Mouse (Mus musculus) hindbrain, embryonic 11.5 days (tissue): ENCODE measurements around the gene Fut2. TPM values are rescaled to one million over a fixed set of nuclear protein-coding genes. Genes with fewer than 3 reads are reported as not detected.
A peak's percentile ranks its signal among the peaks of the same experiment; 100 is the strongest.

ENCODE experiments used
- ATAC-seq: fragments of 200-750 bp; cut with Nextera tagmentation; 2 replicates; pipeline ENCODE4 v1.8.0; 2017; ENCODE audit warnings: mild to moderate bottlenecking, moderate TSS enrichment, moderate library complexity; ENCODE audit not compliant: low FRiP score
- DNase-seq: peaks from one replicate; pipeline ENCODE4 v3.0.0-alpha.2; 2015; ENCODE audit warnings: low spot score
- H3K27ac ChIP-seq: fragments of 300-500 bp; sonication (generic); 2 replicates; pipeline ENCODE4 v1.5.1; 2014; ENCODE audit warnings: mild to moderate bottlenecking, low read depth, low read length
- H3K27me3 ChIP-seq: fragments of 300-500 bp; sonication (generic); 2 replicates; pipeline ENCODE4 v1.6.1; 2014; ENCODE audit warnings: mild to moderate bottlenecking, low read length, moderate library complexity, mixed read lengths; ENCODE audit not compliant: control insufficient read depth, insufficient read depth
- H3K36me3 ChIP-seq: fragments of 300-500 bp; sonication (generic); 2 replicates; pipeline ENCODE4 v1.6.1; 2014; ENCODE audit warnings: mild to moderate bottlenecking, low read length, moderate library complexity, mixed read lengths; ENCODE audit not compliant: control insufficient read depth, insufficient read depth
- H3K4me1 ChIP-seq: fragments of 300-500 bp; sonication (generic); replicated peaks from 2 replicates; pipeline ENCODE4 v1.6.1; 2014; ENCODE audit warnings: low read length, mixed read lengths; ENCODE audit not compliant: control insufficient read depth, insufficient read depth
- H3K4me2 ChIP-seq: fragments of 300-500 bp; sonication (generic); replicated peaks from 2 replicates; pipeline ENCODE4 v1.6.1; 2014; ENCODE audit warnings: mild to moderate bottlenecking, low read depth, low read length
- H3K4me3 ChIP-seq: fragments of 300-500 bp; sonication (generic); 2 replicates; pipeline ENCODE4 v1.5.1; 2014; ENCODE audit warnings: low read depth, low read length
- H3K9ac ChIP-seq: fragments of 300-500 bp; sonication (generic); 2 replicates; pipeline ENCODE4 v1.6.1; 2014; ENCODE audit warnings: low read depth, low read length
- H3K9me3 ChIP-seq: fragments of 300-500 bp; sonication (generic); 2 replicates; pipeline ENCODE4 v1.6.1; 2016; ENCODE audit warnings: low read length; ENCODE audit not compliant: control insufficient read depth
- WGBS: fragments of 180-500 bp; shearing (Covaris S2); extraction: QIAGEN DNeasy Blood & Tissue Kit; methylation state at CpG from one replicate; pipeline ENCODE4 v1.1.7; 2014; 5-methylcytosine and 5-hydroxymethylcytosine counted together
- polyA plus RNA-seq: library from polyadenylated mRNA; unstranded; fragments of >200 nt; fragmentation: Nextera tagmentation; extraction: Ambion mirVana; gene quantifications from 2 replicates; pipeline ENCODE4 v1.2.1, GENCODE M21; 2014

Gene Fut2
- polyA plus RNA-seq, 1 experiment from 2014 or later, result 0.06 TPM

DNA sequence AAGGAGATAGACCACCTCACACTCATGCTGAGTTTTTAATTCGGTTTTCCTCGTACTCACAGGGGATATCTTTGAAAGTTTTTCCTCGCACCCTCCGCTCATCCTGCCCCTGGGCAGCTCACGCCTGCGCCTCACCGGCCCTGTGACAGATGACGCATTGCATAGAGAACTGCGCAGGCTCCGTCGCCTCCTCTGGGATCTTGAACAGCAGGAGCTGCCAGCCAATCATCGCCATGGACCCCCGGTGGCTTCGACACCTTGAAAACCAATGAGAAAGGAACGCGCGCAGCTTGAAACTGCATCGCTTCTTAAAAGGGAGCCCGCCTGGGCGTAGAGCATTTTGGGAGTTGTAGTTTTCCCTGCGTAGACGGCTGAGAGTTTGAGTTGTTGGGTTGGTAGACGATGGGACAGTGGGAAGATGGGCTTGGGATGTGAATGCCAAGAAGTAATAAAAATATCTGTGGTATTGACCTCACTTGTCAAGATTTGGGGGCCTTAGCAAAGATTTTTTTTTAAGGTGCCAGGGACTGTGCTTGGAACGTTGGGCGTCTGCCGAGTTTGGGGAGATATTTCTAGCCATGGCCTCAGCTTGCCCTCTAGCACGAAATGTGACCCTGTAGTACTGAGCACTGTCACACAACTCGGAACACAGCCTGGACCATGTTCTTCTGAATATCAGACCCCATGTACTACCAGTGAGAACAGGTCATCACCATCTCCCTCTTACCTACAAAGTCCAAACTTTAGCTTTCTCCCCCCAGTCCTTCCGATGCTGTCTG is 27.4 kb downstream of the Fut2 start:
- peak; percentile 97 for DNase-seq
- Histone ChIP-seq H3K4me2 (peak overlapping the region; percentile 36), H3K4me3 (peak overlapping the region; percentile 22), H3K27ac (no peak overlapping the region), H3K36me3 (no peaks in the 10 kb centered on the region), H3K4me1 (peaks cover 2% of the 10 kb centered on the region; the same call in 1 of the 2 replicates), H3K9ac (0 out of 2 replicates have a peak overlapping the region, but pooled peaks have one; percentile 31), H3K9me3 (no peaks in the 10 kb centered on the region), H3K27me3 (peaks cover 2% of the 10 kb centered on the region; the same call in 1 of the 2 replicates)
- WGBS, result 21% methylated on average over 29 of the region's 29 CpGs
- ATAC-seq, result peak; percentile 83

DNA sequence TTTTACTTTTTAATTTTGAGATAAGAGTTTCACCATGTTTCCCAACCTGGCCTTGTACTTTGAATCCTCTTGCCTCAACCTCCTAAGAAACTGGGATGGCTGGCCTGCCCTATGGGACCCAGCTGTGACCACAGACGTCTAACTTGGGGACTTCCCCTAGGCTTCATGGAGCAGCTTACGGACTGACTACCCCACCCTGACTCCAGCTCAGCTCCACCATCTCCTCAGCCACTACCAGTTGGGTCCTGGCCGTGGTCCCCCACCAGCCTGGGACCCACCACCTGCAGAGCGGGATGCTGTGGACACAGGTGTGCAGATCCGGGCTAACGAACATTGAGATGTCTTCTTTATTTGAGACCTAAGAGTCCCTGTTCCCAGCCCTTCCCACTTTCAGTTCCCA is 28.5 kb downstream of the Fut2 start:
- Histone ChIP-seq H3K9me3 (no peaks in the 10 kb centered on the region), H3K4me3 (no peak overlapping the region), H3K4me2 (no peak overlapping the region), H3K9ac (no peak overlapping the region), H3K36me3 (no peaks in the 10 kb centered on the region), H3K4me1 (peaks cover 2% of the 10 kb centered on the region; the same call in 1 of the 2 replicates), H3K27me3 (peaks cover 2% of the 10 kb centered on the region; the same call in 1 of the 2 replicates), H3K27ac (no peak overlapping the region)
- DNase-seq (no peak), ATAC-seq (no peak)
- 96% methylated on average over 6 of the region's 6 CpGs for WGBS

DNA sequence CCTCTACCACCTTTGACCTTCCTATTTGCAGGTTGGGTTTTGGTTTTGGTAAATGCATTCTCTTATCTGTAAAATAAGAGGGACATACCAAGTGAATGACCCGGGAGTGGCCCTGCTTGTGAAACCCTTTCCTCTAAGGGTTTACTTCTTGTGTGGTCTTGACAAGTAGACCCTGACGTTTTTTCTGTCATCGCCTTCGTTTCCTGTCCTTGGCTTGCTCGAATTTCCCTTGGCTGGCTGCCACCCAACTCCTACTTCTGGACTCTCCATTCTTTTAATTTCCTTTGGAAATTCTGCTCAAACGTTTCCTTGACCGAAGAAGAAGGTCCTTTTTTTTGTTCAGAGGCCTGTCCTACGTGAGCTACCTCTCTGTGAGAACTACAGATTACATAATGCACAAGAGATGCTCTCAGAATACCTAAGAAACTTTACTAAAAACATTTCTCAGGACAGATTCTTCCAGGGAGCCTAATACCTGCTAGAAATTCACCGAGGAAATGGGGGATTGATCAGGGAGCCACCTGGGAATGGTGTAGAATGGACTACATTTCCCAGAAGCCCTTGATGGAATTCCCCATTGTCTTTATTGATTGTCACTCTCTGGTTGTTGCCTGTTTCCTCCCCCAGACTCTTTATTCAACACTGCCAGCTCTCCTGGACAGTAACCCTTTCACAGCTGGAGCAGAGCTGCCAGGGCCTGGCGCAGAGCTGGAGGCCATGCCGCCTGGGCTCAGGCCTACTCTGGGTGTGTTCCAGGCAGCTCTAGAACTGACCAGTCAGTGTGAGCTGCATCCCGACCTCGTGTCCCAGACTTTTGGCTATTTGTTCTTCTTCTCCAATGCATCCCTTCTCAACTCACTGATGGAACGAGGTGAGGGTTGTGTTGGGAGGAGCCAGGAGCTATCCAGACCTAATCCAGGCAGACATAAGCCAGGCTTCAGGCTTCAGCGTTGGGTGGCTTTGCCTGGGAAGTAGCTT is 30.2 kb downstream of the Fut2 start:
- Histone ChIP-seq H3K4me3 (no peak overlapping the region), H3K27ac (no peak overlapping the region), H3K36me3 (no peaks in the 10 kb centered on the region), H3K4me1 (peaks cover 6% of the 10 kb centered on the region; the same call in 1 of the 2 replicates), H3K9ac (no peak overlapping the region), H3K4me2 (no peak overlapping the region), H3K9me3 (no peaks in the 10 kb centered on the region), H3K27me3 (peaks cover 6% of the 10 kb centered on the region; the same call in 1 of the 2 replicates)
- WGBS, result 81% methylated on average over 15 of the region's 15 CpGs
- DNase-seq (no peak), ATAC-seq (no peak)

DNA sequence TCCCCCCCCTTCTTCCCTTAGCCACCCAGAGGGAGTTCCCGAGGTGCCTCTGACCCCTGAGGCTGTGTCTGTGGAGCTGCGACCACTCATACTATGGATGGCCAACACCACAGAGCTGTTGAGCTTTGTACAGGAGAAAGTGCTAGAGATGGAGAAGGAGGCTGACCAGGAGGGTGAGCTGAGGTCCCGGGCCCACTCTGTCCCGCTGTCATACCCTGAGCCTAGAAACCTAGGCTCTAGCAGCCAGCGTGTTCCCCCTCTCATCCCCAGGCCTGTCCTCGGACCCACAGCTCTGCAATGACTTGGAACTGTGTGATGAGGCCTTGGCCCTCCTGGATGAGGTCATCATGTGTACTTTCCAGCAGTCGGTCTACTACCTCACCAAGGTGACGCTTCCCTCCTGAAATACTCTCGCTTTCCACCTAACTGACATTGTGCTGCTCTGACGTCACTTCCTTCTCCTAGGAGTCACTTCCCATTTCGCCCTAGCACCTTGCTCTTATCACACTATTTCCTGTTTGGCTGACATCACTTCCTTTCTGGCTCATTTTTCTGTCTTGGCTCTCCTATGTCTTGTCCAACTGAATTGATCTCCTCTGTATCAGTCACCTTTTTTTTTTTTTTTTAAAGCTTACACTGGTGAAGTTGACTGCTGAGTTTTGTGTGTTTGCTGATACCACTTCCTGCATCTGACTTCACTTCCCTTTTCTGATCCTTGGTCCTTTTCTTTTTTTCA is 31.1 kb downstream of the Fut2 start:
- H3K36me3 ChIP-seq, result no peaks in the 10 kb centered on the region
- H3K9ac ChIP-seq, result no peak overlapping the region
- no peaks in the 10 kb centered on the region for H3K9me3 ChIP-seq
- H3K4me1 ChIP-seq, result peaks cover 5% of the 10 kb centered on the region; the same call in 1 of the 2 replicates
- peaks cover 5% of the 10 kb centered on the region; the same call in 1 of the 2 replicates for H3K27me3 ChIP-seq
- H3K4me3 ChIP-seq, result no peak overlapping the region
- 87% methylated on average over 11 of the region's 11 CpGs for WGBS
- no peak for ATAC-seq
- no peak for DNase-seq
- H3K27ac ChIP-seq, result no peak overlapping the region
- no peak overlapping the region for H3K4me2 ChIP-seq

DNA sequence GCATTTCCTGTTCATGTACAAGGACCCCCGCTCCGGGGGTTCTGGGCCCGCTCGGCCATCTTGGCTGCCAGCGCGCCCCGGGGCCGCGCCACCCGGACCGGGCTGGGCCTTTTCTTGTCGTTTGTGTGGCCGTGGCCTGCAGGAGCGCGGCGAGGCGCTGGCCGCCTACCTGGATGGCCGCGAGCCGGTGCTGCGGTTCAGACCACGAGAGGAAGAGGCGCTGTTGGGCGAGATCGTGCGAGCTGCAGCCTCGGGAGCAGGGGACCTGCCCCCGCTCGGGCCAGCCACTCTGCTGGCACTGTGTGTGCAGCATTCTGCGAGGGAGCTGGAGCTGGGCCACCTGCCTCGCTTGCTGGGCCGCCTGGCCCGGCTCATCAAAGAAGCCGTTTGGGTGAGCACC is 33.7 kb downstream of the Fut2 start:
- ATAC-seq (no peak), DNase-seq (peak; percentile 48)
- Histone ChIP-seq H3K4me1 (peaks cover 4% of the 10 kb centered on the region; the same call in 1 of the 2 replicates), H3K36me3 (no peaks in the 10 kb centered on the region), H3K4me3 (no peak overlapping the region), H3K9me3 (no peaks in the 10 kb centered on the region), H3K4me2 (peak overlapping the region; percentile 39), H3K27me3 (peaks cover 12% of the 10 kb centered on the region), H3K27ac (no peak overlapping the region), H3K9ac (peak overlapping the region; percentile 8; the same call in 1 of the 2 replicates)
- WGBS, result 28% methylated on average over 34 of the region's 35 CpGs

DNA sequence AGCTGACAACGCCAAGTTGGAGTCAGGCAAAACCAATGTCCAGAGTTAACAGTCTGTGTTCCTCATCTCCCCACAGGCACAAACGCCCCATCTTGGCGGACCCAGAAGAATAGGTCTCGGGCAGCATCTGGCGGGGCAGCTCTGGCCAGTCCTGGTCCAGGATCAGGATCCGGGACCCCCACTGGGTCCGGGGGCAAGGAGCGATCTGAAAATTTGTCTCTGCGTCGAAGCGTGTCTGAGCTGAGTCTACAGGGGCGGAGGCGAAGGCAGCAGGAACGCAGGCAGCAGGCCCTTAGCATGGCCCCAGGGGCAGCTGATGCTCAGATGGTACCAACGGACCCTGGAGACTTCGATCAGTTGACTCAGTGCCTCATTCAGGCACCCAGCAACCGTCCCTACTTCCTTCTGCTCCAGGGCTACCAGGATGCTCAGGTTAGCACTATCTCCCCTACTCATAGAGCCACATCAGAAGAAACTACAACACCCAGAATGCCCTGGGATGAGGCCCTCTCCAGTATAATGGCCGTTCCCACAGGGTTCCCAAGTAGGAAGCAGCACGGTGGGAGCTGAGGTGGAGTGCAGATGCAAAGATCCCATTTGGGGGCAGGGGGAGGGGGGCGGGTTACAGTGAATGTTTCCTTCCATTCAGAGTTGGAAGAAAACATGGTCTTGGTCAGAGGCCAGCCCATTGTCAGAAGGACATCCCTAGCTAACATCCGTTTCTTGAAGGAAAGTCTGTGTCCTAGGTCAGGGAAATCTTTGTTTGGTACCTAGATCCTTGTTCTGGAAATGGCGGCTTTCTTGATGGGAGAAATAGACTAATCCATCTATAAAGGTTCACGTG is 35.9 kb downstream of the Fut2 start:
- peak; percentile 40 for DNase-seq
- H3K27ac ChIP-seq, result no peak overlapping the region
- no peaks in the 10 kb centered on the region for H3K36me3 ChIP-seq
- no peak overlapping the region for H3K4me2 ChIP-seq
- peaks cover 17% of the 10 kb centered on the region for H3K27me3 ChIP-seq
- 70% methylated on average over 23 of the region's 23 CpGs for WGBS
- H3K9ac ChIP-seq, result no peak overlapping the region
- H3K4me3 ChIP-seq, result no peak overlapping the region
- no peaks in the 10 kb centered on the region for H3K9me3 ChIP-seq
- no peak for ATAC-seq
- peaks cover 4% of the 10 kb centered on the region; the same call in 1 of the 2 replicates for H3K4me1 ChIP-seq

DNA sequence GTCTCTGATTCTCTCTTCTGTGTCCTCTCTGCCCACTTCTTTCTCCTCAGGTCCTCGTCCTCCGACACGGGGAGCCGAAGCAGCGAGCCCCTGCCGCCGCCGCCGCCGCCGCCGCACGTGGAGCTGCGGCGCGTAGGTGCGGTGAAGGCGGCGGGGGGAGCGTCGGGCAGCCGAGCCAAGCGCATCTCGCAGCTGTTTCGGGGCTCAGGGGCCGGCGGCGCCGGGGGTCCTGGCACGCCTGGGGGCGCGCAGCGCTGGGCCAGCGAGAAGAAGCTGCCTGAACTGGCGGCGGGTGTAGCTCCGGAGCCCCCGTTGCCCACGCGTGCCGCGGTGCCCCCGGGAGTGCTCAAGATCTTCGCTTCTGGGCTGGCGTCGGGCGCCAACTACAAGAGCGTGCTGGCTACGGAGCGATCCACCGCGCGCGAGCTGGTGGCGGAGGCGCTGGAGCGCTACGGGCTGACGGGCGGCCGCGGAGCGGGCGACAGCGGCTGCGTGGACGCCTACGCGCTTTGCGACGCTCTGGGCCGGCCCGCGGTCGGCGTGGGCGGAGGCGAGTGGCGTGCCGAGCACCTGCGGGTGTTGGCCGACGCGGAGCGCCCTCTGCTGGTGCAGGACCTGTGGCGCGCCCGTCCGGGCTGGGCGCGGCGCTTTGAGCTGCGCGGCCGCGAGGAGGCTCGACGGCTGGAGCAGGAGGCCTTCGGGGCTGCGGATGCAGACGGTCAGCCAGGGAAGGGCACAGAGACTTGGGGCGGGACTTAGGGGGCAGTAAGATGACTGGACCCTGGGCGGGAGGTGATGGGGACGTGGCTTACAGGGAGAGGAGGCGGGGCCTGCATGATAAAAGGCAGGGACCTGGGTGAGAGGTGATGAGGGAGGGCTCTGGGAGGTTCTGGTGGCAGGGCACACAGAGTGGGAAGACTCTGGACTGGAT is 37.6 kb downstream of the Fut2 start:
- peak; percentile 75 for ATAC-seq
- Histone ChIP-seq H3K4me1 (peaks cover 4% of the 10 kb centered on the region; the same call in 1 of the 2 replicates), H3K36me3 (no peaks in the 10 kb centered on the region), H3K9me3 (no peaks in the 10 kb centered on the region), H3K27ac (peak overlapping the region; percentile 51; the same call in 1 of the 2 replicates), H3K4me3 (peak overlapping the region; percentile 49), H3K9ac (peak overlapping the region; percentile 69), H3K27me3 (peaks cover 17% of the 10 kb centered on the region), H3K4me2 (peak overlapping the region; percentile 93)
- WGBS, result 1% methylated on average over 96 of the region's 105 CpGs
- DNase-seq, result peak; percentile 93
